Mouse (Mus musculus) urinary bladder, adult 2 months (tissue): ENCODE results near the gene Bmpr1a. TPM values are rescaled to one million over a fixed set of nuclear protein-coding genes. Genes with fewer than 3 reads are reported as not detected.
A peak's percentile ranks its signal among the peaks of the same experiment; 100 is the strongest.
"Not testable (repeated sequence)": the region's sequence is repeated elsewhere in the genome, so short reads cannot be mapped to it uniquely, and the experiment has no call there.

Experiments
- DNase-seq: peaks from one replicate; pipeline ENCODE4 v3.0.0; 2022; ENCODE audit warnings: low spot score
- polyA plus RNA-seq: library from polyadenylated mRNA; depleted of rRNA; stranded (reverse); fragments of >200 nt; gene quantifications from 2 replicates; pipeline ENCODE4 v1.2.3, GENCODE M21; 2012

The Bmpr1a gene
- polyA plus RNA-seq, 1 experiment: 47.7 TPM

GRCm38 (mm10) chr14:34382921-34383704 lies 120.0 kb downstream of the Bmpr1a start:
- DNase-seq: no peak

GRCm38 (mm10) chr14:34378560-34379331 lies 124.4 kb downstream of the Bmpr1a start:
- no peak for DNase-seq

- DNase-seq: no peak
Observed at GRCm38 (mm10) chr14:34377121-34377520, 126.0 kb downstream of the Bmpr1a start.

DNA sequence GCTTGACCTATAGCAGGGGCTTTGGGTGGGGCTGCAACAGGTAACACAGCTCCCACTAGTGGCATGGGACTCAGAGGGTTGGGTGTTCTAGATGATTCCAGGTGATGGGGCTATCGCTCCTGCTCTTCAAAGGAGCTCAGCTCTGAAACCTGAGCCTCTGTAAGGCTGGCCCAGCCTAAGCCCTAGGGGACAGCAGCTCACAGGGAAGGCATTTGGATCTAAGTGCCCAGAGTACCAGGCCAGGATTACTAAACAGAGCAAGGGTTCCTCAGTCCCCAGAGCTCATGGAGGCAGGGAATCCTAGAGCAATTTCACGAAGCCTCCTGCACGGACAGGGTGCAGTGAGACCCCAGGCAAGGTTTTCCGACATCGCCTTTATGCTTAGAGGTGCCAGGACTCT lies 127.2 kb downstream of the Bmpr1a start:
- no peak for DNase-seq

DNA sequence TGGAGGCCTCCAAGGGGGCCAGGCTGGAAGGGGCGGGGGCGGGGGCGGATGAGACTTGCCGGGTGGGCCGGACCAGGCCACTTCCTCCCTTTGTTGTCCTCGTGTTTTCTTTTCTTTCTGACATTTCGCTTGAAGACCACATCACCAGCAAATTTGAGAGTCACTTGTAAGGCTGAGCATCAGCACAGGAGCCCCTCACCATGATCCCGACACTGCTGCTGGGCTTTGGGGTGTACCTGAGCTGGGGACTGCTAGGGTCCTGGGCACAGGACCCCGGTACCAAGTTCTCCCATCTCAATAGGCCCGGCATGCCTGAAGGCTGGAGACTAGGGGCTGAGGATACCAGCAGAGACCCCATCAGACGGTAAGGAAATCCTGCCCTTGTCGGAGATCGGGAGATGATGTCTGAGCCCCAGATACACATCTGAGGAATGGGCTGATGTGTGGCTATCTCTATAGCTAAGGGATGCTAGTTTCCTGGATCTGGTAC lies 127.7 kb downstream of the Bmpr1a start, which contains the start of gene Mmrn2:
TSS of gene Mmrn2 (plus strand) at position 51 of the 490 bp plus-strand sequence.
- no peak for DNase-seq

DNA sequence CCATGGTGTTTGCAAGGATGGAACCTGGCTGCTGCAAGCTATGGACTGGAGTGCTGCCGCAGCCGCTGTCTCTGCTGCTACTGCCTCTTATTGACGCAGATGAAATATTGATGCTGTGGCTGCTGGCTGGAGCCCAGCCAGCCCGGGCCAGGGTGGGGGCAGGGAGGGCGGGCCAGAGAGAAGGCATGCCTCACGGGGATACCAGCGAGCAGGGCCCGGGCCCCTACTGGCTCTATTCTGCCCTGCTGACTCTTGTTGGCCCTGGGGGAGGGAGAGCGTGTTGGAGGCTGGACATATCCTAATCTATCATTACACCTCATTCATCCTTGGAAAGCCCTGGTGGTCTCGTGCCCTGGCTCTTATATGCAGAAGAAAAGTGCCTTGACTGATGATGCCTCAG lies 128.6 kb downstream of the Bmpr1a start, which contains the start of gene Sncg:
TSS of gene Sncg (minus strand) at position 213 of the 400 bp plus-strand sequence.
- no peak for DNase-seq

- DNase-seq: no peak
Observed at GRCm38 (mm10) chr14:34373581-34373980, 129.6 kb downstream of the Bmpr1a start.

DNA sequence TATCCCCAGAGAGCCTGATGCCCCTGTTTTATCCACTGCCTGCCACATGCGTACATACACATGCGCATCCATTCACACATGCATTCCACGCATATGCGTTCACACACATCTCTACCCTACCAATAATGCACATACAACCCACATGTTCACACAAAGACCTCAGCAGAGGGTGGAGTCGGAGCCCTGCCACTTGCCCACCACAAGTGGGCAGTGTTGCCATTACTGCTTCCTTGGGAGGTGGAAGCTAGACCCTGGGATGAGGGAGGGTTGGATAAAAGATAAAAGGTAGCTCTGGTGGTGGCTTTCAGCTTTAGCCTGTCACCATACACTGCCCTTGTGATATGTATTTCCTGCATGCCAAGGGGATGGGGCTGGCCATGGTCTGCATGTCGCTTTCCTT lies 130.5 kb downstream of the Bmpr1a start:
- DNase-seq: no peak

- no peak for DNase-seq
Observed at GRCm38 (mm10) chr14:34371763-34372162, 131.4 kb downstream of the Bmpr1a start.

- DNase-seq: no peak
Observed at GRCm38 (mm10) chr14:34370921-34371320, 132.2 kb downstream of the Bmpr1a start.

DNA sequence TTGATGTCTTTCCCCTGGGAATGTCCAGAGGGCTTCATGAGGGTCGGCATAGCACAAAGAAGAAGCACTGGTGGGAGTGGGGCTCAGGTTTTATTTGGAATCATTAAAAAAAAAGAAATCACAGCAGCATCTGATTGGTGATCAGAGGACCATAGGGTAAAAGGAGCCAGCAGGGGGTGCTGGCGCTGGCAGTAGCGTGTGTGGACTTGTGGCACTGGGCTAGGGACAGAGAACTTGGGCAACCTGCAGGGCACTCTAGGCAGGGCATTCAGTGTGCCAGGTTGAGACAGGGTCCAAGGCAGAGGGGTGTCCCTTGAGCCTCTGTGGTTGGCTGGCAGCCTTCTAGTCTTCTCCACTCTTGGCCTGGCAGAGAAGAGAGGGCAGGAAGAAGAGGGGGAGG lies 132.9 kb downstream of the Bmpr1a start:
- DNase-seq: no peak

GRCm38 (mm10) chr14:34365147-34365507 lies 138.0 kb downstream of the Bmpr1a start:
- DNase-seq: no peak

GRCm38 (mm10) chr14:34364254-34365146 lies 138.6 kb downstream of the Bmpr1a start:
- DNase-seq: not testable (repeated sequence)

GRCm38 (mm10) chr14:34363490-34364253 lies 139.5 kb downstream of the Bmpr1a start:
- peak; percentile 85 for DNase-seq

DNA sequence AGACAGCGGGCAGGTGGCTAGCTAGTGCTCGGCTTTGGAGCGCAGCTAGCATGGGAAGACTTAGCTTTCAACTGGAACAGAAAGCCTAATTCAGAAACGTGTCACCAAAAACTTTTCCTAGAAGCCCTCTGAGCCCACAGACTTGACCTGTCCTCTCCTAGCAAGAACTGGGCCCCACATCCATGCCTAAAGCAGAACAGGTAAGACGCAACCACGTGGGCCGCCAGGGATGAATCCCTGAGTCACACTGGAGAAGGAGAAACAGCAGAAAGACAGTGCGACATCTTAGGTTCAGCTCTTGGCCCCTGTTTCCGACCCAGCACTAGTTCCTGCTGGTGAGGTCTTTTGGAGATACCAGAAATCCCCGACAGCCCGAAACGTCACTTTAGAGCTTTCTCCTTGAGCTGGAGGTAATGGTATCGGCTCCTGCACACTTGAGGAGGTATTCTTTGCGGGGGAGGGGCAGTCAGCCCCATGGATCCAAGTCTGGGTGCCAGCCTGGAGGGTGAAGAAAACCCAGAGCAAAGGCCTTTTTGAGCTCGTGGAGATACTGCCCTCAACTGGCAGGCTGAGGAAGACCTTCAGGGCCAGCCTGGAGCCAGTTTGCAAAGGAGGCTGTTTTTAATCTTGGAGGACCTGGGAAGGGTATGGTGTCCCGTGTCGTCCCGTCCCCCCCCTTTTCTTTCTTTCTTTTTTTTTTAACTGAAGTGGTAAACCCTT lies 140.3 kb downstream of the Bmpr1a start:
- DNase-seq: peak; percentile 59

GRCm38 (mm10) chr14:34362135-34362534 lies 141.0 kb downstream of the Bmpr1a start:
- no peak for DNase-seq
